Mouse (Mus musculus) left cerebral cortex, postnatal 25 days (tissue): Measurements from ENCODE around the gene Spr. TPM values are rescaled to one million over a fixed set of nuclear protein-coding genes. Genes with fewer than 3 reads are reported as not detected.
"Not testable (repeated sequence)": the region's sequence is repeated elsewhere in the genome, so short reads cannot be mapped to it uniquely, and the experiment has no call there.

Experiments used
- DNase-seq, 2 experiments: peaks; one replicate each; pipeline ENCODE4 v3.0.0; 2022; ENCODE audit warnings: low spot score in 2 of 2, mixed read lengths in 1 of 2
- intact Hi-C: fragments of 180-260 bp; cut with DNase I; formaldehyde crosslinking; loops from one replicate; pipeline ENCODE4 v1.15.1; 2025
- total RNA-seq, 2 experiments: library from RNA; stranded (reverse); gene quantifications; 2 replicates each; pipeline ENCODE4 v1.2.3; 2021

Gene Spr
- total RNA-seq: 10 to 100 TPM; 36.9 to 38.2 TPM

- DNase-seq: peak; percentile 85 to 90
- intact Hi-C loops: no loop called here
Observed at GRCm38 (mm10) chr6:85137217-85138035, at the start of gene Spr. Gene Spr, minus strand, starts transcription at chr6:85137766.

- no peak for DNase-seq
- intact Hi-C loops: loop anchor here (2.0 kb wide), 1 partner anchor 32 kb away; no protein-coding TSS in a partner anchor
Observed at GRCm38 (mm10) chr6:85186744-85187059, 49.1 kb upstream of the Spr start.

GRCm38 (mm10) chr6:85186033-85186743, 48.6 kb upstream of the Spr start:
- DNase-seq: no peak
- intact Hi-C loops: loop anchor here (2.0 kb wide), 1 partner anchor 33 kb away; no protein-coding TSS in a partner anchor

GRCm38 (mm10) chr6:85183951-85184350, 46.4 kb upstream of the Spr start:
- DNase-seq: no peak
- intact Hi-C loops: loop anchor here (2.0 kb wide), 1 partner anchor 55 kb away; no protein-coding TSS in a partner anchor

GRCm38 (mm10) chr6:85180036-85180435, 42.5 kb upstream of the Spr start:
- no peak for DNase-seq
- intact Hi-C loops: no loop called here

- intact Hi-C loops: no loop called here
- DNase-seq: no peak
Observed at GRCm38 (mm10) chr6:85179569-85179968, 42.0 kb upstream of the Spr start.

GRCm38 (mm10) chr6:85165440-85165921, 27.9 kb upstream of the Spr start:
- intact Hi-C loops: no loop called here
- no peak for DNase-seq

GRCm38 (mm10) chr6:85160201-85160923, 22.8 kb upstream of the Spr start:
- DNase-seq: peak; percentile 80 to 83
- intact Hi-C loops: loop anchor here (5.0 kb wide), 1 partner anchor 77 kb away; no protein-coding TSS in a partner anchor

GRCm38 (mm10) chr6:85159092-85159760, 21.7 kb upstream of the Spr start:
- DNase-seq: peak; percentile 73 to 76
- intact Hi-C loops: not testable (repeated sequence)

GRCm38 (mm10) chr6:85158040-85158804, 20.7 kb upstream of the Spr start:
- intact Hi-C loops, DNase-seq: not testable (repeated sequence)

- intact Hi-C loops, DNase-seq: not testable (repeated sequence)
Observed at GRCm38 (mm10) chr6:85156551-85156950, 19.0 kb upstream of the Spr start.

- intact Hi-C loops: loop anchor here (2.0 to 5.0 kb wide), 2 partner anchors 237 to 256 kb away; no protein-coding TSS in a partner anchor
- no peak for DNase-seq
Observed at GRCm38 (mm10) chr6:85154861-85155528, 17.4 kb upstream of the Spr start.

GRCm38 (mm10) chr6:85153970-85154540, 16.5 kb upstream of the Spr start:
- peak; percentile 54 to 86 for DNase-seq
- intact Hi-C loops: loop anchor here (2.0 to 5.0 kb wide), 2 partner anchors 238 to 257 kb away; no protein-coding TSS in a partner anchor

- intact Hi-C loops: loop anchor here (5.0 kb wide), 1 partner anchor 242 kb away; no protein-coding TSS in a partner anchor
- DNase-seq: no peak
Observed at GRCm38 (mm10) chr6:85150386-85150785, 12.8 kb upstream of the Spr start.

- intact Hi-C loops: no loop called here
- no peak for DNase-seq
Observed at GRCm38 (mm10) chr6:85147636-85148035, 10.1 kb upstream of the Spr start.

GRCm38 (mm10) chr6:85144466-85144865, 6.9 kb upstream of the Spr start:
- intact Hi-C loops: no loop called here
- no peak for DNase-seq

GRCm38 (mm10) chr6:85141013-85141412, 3.4 kb upstream of the Spr start:
- DNase-seq: peak in 1 of 2 experiments; percentile 56
- intact Hi-C loops: not testable (repeated sequence)

GRCm38 (mm10) chr6:85139534-85139933, 2.0 kb upstream of the Spr start:
- intact Hi-C loops: no loop called here
- no peak for DNase-seq
